Mouse (Mus musculus) kidney, postnatal 4 days (tissue): ENCODE data around the gene Nid2.

Experiments
- DNase-seq, 2 experiments: peaks; one replicate each; pipeline ENCODE4 v3.0.0; 2021; ENCODE audit warnings: mixed read lengths in 2 of 2

The Nid2 gene

DNA sequence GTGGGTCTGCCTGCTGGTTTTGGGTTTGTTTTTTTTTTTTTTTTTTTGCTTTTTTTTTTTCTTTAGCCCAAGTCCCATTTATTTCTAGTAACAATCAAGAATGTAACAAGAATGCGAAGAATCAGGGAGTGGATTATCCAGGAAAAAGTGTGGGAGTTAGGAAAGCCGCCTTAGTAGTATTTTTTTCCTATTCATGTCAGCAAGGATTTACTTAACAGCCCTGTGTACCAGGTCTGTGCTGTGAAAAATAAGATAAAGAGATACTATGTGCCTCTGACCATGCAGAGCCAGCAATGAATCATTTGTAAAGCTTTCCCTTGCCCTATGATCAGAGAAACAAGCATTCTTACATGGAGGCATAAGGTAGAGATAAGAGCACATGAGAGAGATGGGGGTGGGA lies 4.8 kb upstream of the Nid2 start:
- DNase-seq: no peak

DNA sequence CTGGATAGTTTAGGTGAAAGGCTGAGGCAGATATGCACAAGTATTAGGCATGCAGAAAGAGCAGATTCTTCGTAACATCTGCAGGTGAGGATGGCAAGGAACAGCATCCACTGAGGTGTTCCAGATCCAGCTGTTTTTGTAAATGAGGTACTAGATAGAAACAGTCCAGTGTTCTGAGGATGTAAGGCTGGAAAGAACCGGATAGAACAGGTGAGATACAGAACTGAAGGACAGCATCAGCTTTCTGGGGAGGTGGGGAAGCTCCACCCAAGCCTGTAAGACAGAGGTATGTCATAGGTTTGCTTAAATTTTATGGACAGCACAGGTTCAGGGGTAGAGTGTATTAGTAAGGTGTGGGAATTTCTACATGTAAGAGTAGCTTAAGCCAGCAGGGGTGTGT lies 4.3 kb upstream of the Nid2 start:
- no peak for DNase-seq

DNA sequence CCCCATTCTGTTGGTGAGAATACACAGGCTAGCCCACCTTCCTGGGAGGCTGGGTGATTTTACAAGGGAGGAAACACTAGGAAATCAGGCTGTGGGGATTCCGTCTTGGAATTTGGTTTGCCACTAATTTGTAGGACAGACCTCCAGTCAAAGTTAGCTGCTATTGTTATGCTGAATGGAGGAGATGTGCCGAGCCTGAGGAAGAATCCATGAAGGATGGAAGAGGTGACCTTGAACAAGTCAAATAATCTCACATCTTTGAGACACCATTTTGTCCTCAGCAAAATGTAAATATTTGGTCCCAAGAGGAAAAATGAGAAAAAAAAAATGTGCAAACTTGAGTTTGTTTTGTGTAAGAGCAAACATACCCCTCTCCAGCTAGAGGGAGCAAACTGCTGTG lies 1.3 kb upstream of the Nid2 start:
- DNase-seq: no peak

DNA sequence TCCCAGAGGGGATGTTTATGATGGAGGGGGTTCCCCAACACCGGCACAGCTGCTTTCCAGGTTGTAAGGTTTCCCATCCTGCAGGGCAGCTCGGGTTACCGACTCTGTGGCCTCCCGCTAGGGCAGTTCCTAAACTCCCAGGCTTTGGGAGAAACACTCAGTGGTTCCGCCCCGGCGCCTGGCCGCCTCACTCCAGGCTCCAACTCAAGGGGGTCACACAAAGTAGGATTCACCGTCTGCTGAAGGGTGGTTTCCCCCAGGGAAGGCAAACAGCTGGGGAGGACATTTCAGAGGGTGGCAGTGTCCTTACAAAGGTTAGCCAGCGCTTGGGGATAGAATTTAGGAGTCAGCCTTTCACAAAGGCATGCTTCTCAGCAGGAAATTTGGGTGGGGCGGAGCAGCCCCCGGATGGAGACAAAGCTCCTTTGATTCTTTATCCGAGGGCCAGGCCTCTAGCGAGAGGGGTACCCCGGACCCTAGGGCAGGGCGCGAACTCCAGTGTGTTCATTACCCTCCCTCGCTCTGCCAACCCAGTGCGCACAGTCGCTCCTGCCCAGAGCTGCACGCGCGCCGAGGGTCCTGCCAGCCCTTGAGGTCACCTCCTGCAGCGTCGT lies 547 bp upstream of the Nid2 start:
- DNase-seq: peak; percentile 67 to 77

DNA sequence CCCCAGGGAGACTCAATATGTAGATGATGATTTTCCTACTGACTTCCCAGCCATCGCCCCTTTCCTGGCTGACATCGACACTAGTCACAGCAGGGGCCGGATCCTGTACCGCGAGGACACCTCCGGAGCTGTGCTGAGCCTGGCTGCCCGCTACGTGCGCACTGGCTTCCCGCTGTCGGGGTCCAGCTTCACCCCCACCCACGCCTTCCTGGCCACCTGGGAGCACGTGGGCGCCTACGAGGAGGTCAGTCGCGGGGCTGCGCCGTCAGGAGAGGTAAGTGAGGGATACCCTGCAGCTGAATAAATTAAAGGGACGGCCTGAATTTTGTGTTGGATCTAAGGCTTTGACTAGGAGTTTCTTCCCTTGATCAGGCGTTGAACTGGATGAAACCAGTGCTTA lies 1.2 kb downstream of the Nid2 start:
- peak; percentile 53 to 62 for DNase-seq

DNA sequence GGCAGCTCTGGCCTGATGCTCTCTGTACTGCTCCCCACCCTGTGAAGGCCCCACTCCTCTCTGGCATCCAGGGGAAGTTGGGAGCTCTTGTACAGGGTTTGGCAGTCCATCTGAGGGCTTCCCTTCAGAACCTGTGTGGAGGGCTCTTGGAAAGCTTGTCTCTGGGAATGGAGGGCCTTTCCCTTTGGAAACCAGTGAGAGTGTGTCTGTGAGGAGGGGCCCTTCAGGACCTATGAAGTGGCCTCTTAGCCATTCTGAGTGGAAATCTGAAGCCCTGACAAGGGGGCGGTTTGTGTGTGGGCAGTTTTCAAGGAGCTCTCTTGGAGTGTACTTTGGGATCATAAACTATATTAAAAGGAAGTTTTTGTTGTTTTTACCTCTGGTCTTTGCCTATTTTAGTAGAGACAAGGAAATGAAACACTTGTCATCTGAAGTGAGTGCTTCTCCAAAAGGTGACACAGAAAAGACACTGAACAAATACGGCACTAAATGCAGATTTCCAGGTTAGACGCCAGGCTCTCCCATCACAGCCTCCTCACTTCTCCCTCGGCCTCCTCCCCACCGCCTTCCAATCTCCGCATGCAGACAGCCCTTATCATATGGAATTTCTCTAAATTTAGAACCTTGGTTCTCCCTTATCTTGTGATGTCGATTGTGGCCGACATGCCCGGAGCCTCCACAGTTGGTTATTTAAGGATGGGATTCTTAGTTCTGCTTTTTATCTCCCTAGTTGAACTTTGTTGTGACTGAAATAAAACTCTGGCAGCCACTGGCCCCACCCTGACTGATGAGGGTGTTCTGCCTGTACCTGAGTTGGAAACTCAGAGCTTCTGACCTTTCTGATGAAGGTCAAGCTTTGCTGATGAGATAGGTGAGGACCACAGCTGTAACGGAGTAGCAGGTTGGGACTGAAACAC lies 8.5 kb downstream of the Nid2 start:
- no peak for DNase-seq

DNA sequence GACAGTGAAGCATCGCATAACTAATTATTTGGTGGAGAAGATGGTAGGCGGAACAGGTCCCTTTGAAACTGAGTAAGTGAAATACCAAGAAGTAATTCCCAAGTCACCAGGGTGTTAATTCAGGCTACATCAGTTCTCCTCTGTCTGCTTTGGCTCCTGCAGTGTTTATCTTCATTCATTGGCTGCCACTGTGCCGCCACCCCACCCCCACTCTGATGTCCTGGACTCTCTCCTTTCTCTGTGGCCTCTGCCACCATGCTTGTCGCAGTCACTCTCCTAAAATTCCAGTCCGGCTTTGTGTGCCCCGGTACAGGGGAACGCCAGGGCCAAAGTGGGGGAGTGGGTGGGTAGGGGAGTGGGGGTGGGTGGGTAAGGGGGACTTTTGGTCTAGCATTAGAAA lies 9.7 kb downstream of the Nid2 start:
- peak in 1 of 2 experiments; percentile 23 for DNase-seq

DNA sequence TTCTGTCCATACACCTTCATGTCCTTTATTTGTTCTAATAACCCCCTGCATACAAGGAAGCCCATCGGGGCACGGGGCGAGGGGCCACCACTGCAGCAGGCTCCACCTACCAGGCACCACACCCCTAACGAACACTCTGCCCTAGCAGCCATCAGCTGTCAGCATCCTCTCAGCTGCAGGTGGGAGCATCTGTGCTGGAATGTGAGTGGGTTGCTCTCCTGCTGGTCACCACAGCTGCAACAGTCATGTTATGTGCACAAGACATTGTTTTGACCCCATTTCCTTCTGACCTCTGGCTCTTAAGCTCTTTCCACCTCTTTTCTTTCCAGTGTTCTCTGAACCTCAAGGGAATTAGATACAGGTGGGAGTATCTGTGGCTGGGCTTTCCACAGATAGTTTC lies 10.9 kb downstream of the Nid2 start:
- no peak for DNase-seq

DNA sequence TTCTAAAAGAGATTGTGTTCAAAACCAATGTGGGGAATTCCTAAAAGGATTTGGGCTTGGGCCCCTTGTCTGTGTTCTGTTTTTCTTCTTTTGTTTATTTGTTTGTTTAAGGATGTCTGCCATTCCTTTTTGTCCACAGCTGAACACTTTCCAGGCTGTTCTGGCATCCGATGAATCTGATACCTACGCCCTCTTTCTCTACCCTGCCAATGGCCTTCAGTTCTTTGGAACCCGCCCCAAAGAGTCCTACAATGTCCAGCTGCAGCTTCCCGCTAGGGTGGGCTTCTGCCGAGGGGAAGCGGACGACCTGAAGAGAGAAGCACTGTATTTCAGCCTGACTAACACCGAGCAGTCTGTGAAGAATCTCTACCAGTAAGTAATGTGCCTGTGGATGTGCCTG lies 12.5 kb downstream of the Nid2 start:
- DNase-seq: peak; percentile 54 to 66

DNA sequence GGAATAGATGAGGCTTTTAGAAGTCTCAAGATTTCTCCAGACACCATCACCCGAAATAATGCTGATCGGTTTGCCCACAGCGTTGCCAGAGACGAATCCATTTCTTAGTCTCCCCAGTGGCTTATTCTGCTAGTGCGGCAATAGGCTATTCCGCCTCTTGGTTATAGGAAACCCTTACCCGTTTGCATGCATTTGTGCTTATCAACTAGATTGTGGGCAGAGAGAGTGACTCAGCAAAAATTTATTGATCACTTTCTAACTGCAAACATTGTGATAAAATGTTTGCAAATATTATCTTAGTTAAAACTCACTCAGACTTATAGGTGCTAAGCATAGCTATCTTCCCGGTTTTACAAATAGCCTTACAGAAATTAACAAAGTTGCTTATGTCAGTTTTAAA lies 13.3 kb downstream of the Nid2 start:
- no peak for DNase-seq

DNA sequence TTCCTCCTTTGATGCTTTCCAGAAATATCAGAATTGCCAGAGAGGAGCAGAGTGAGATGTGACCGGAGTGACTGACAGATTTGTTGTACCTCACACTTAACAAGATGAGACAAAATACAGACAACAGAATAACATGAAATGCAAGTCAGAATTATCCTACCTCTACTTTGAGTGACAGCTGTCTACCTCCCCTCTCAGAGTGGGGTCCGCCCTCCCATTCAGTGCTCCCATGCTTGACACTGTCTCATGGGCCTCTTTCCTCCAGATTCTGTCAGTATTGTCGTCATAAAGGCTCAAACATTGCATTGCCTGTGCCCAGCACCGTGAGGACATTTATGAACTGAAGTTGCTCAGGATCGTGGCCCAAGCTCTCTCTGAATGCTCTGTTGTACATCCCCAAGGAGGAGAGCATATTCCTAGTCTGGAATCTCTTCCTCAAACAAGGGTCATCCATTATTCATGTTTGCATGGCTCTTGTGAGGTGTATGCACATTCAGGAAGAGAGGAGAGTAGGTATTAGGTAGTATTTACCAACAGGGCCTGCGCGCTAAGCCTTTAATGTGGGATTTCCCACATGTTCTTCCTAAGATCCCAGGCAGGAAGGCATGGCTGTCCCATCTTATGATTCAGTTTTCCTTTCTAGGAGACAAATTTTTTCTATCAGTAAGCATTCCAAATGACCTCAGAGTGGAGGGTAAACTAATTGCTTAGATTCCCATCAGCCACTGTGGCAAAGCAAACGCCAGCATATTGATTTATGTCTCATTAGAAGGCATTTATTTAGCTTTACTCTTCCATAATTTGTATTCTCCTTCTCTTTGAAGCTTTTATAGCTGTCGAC lies 14.7 kb downstream of the Nid2 start:
- peak in 1 of 2 experiments; percentile 21 for DNase-seq

DNA sequence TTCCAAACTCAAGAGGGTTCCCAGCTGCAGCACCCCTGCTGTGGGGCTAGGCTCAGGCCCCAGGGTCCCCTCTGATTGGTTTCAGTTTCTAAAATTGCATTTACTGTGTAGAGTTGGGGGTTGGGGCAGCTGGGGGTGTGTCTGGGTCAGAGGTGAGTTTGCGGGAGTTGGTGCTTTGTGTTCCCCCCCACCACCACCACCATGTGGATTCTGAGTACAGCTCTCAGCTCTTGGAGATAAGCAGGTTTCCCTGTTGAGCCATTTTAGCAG lies 15.2 kb downstream of the Nid2 start:
- DNase-seq: peak; percentile 67 to 75

DNA sequence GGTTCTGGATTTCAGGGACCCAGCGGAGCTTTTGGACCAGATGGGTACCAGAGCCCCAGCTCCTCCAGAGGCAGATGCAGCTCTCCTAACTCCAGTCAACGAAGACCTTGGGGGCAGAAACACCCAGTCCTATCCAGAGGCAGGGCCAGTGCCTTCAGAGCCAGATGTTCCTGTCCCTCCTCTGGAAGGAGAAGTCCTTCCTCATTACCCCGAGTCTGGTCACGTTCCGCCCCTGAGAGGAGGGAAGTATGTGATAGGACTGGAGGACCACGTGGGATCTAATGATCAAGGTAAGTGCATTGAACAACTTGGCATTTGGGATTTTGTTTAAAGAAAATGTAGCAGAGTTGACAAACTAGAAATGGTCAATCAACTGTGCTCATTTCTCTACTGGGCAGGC lies 17.6 kb downstream of the Nid2 start:
- DNase-seq: no peak

DNA sequence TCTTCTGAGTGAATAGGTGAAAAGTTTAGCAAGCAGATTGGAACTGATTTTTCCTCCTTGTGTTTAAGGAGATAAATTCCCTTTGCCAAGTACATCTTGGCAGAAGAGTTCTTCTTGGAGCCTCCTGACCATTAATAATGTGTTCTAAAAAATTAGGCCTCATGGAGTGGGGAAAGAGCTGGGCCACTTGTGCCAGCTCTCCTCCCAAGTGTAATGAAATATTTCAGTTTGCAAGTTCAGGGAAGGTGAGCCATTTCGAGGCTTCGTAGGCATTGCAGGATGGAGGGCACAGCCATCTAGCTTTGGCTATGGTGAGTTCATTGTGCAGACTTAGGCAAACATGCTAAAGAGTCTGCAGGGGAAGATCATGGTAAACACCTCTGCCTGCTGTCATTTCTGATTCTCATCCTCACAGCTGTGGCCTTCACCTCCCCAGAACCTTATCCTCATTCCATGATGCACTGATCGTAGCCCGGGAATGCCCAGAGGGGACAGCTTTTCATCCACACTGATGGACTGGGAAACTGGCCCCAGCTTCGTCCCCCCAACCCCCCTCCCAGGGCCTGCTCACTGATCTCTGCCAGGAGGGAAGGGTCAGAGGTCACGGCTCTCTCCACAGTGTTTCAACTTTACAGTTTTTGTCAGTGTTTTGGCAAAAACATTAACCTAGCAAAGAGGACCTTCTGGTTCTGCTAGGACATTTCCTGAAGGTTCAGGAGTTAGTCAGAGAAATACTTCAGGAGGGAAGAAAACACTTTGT lies 18.6 kb downstream of the Nid2 start:
- DNase-seq: peak; percentile 66 to 76

DNA sequence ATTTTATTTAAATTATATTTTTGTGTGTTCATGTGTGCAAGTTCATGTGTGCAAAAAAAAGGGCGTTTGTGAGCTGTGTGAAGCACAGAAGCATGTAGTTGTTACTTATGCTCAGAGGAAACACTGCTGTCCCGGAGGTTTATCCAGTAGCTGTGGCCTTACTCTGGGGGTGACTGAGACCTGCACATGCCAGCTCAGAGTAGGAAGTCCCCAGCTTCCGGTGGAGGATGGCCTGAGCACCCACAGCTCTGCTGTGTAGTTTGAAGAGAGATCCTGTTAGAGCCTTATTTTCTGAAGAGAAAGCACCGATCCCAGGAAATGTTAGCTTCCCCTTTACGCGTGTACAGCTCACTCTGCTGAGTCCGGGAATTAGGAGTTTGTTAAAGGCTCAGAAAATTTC lies 20.1 kb downstream of the Nid2 start:
- DNase-seq: no peak

DNA sequence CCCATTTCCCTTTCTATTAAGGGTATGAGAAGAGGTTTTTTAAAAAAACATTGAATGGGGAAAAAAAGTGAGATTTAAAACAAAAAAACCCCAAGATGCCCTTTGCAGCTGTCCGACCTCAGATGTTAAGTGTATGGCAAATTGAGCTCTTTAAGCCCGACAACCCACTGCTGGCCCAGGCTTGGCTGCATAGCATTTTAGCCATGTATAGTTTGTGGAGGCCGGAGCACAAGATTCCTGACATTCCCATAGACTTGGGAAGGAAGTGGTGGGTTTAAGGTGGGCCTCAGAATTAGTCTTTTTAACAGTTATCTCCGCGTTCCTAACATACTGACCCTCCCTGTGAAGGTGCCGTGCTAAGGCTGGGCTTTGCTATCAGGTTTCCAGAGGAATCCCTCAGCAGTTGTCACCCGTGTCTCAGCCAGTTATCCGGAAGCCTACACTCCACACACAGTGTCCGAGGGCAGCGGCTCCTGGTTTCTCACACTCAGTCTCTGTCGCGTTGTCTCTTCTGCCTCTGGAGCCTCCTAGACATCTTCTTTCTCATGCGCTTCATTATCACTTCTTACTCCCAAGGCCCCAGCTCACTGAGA lies 23.1 kb downstream of the Nid2 start:
- no peak for DNase-seq

DNA sequence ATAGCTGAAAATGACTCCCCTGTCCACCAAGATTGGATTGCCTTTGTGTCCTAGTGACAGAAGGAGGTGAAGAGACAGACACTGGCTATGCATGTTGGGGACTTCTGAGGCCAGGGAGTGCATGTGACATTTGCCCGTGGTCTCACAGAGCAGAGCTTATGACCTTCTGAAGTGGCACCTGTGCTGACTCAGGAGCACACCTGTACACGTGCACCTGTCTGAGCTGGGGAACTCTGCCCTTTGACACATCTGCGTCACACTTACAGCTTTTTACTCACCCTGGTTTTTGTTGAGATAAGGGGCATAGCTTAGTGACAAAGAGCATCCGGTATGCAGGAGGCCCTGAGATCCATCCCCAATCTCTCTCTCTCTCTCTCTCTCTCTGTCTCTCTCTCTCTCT lies 24.4 kb downstream of the Nid2 start:
- no peak for DNase-seq

DNA sequence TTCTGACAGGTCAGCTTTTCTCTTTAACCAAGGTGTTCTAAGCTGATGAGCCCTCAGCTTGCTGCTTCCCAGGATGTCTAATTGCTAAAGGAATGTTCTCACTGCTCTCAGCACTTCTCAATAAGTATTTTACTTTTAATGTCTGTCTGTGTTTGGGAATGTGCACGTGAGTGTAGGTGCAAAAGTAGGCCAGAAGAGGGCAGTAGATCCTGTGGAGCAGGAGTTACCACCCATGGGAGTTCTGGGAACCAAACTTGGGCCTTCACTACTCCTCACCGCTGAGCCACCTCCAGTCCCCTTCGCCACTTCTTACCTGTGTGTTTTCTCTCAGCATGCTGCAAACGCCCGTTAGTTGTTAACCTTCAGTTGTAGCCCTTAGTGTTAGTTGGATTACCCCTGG lies 25.1 kb downstream of the Nid2 start:
- no peak for DNase-seq

DNA sequence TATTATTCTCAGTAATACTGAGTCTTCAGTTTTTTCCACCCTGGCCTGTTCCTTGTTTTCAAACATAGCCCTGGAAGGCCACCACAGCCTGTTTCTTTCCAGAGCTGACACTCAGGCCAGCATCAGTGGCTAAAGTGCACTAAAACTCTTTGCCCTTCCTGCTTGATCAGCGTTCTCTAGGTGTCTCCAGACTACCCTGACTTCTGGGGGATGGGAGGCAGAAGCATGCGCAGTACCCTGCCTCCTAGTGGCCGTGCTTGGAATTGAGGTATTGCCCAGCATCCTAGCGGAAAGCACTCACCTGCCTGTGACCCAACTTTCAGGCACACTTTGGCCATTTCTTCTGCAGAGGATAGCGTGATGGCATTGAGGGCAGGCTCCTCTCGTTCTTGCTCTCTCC lies 25.8 kb downstream of the Nid2 start:
- peak; percentile 85 to 87 for DNase-seq

DNA sequence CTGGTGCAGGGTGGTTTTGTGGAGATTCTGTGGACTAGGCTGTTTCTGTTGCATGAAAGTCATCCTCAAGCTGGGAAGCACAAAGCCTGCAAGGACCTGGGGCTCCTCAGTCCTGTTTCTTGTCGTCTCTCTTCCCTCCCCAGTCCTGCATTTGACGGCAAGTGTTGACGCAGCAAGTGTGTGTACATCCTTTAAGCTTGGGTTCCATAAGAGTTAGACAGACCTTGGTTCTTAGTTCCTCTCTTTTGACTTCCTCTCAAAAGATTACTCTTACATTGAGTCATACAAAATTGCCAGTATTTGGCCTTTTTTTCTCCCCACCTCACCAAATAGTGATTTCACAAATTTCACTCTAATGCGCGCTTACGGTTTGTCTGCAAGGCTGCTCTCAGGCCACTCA lies 26.3 kb downstream of the Nid2 start:
- DNase-seq: no peak

DNA sequence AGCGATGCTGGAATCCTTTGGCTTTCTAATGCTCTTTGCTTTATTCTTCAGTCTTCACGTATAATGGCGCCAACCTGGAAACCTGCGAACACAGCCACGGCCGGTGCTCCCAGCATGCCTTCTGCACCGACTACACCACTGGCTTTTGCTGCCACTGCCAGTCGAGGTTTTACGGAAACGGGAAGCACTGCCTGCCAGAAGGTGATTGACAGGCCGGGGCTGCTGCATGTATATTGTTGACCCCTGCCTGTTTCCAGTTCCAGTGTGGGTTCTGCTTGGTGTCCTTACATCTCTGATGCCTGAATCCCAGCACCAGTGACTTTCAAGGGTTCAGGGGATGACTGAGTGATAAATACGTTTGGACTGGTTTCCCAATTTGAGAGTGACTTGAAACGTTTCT lies 26.9 kb downstream of the Nid2 start:
- DNase-seq: no peak

DNA sequence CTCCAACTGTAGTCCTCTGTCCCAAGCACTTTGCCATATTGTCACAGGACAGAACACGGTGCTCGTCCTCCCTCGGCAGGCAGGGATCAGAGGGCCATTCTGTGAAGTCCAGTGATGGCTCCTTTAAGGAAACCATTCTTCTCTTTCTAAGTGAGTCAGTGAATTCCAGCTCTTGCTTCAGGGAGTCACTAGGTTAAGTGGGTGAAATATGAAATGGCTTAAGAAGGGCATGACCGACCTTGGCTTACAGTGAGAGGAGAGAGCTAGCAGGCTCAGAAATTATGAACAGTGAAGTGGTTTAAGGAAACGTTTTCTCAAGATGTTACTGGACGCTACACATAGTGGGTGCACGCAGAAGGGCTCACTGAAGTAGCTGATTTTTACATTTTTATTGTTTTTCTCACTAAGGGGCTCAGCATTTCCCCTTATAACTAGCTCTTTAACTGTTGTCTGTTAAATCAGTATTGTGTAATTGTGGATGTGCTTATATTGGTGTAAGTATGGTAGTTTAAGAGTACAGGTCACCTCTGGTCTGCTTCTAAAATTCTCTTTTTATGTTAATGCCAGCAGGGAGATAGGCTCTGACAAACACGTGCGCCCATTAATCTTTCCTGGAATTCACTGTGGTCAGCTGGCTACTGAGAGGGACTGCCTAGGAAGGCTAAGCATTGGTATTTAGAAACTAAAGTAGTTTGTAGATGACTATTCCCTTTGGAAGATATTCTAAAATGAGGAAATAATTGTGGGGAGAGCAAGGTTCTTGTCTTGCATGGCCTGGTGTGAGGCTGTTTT lies 34.9 kb downstream of the Nid2 start:
- no peak for DNase-seq
